Mouse (Mus musculus): ENCODE measurements around the gene Rnf216. TPM values are rescaled to one million over a fixed set of nuclear protein-coding genes. Genes with fewer than 3 reads are reported as not detected.
A peak's percentile ranks its signal among the peaks of the same experiment; 100 is the strongest.

Rnf216 gene
- polyA plus RNA-seq (2012; fragmentation: generic; extraction: Trizol): 12.2 TPM
- long read RNA-seq, experiment 1, full-length matches to known transcripts: 1 of 16 reads
- long read RNA-seq, experiment 1, partial matches to known transcripts: 0 of 16 reads
- long read RNA-seq, experiment 1, other reads (novel, unspliced or antisense): 15 of 16 reads
- long read RNA-seq, experiment 2, full-length matches to known transcripts: 67 of 108 reads
- long read RNA-seq, experiment 2, partial matches to known transcripts: 12 of 108 reads
- long read RNA-seq, experiment 2, other reads (novel, unspliced or antisense): 29 of 108 reads

DNA sequence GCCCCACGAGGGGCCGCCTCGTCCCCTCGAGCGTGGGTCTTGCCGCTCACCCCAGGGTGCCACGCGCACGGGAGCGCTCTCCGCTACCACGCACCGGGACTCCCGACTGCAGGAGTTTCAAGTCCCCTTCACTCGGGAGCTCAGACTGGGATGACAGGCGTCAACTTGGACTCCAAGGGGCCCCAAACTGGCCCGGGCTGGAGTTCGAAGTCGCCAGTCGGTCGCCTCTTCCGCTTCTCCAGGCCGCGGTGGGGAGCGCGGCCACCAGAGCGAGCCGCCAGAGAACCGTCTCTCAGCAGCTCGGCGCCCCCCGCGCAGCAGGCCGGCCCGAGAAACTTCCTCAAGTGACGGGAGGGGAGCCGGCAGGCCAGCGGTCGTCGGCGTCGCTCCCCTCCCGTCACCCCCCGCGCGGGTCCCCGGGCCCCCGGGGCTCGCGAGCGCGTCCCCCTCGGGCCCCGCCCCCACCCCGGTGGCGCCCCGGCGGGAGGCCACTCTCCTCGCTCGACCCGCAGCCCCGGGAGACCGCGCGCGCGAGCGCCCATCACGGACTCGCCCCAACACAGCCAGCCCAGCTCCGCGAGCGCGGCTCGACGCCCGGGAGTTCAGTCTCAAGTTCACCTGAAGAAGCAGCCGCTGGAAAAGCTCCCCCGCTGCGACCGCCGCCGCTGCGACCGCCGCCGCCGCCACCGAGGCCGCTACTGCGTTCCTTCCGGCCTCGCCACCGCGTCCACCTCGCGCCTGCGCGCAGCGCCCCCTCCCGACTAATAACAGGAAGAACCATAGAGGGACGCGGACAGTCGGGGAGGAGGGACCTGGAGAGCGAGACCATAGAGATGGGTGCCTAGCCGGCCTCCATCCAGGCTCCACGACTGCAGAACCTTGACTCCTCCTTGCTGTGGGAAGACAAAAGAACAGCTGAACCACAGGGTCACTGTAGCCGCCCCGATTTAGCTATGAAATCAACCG, at the start of gene Rnf216:
Rnf216 (minus strand) TSS at position 714 of the 966 bp plus-strand sequence.
- TF ChIP-seq MAX (IDR thresholded peaks at IDR 0.05): no peak
- TF ChIP-seq CTCF (IDR thresholded peaks at IDR 0.05; ENCODE audit: control insufficient read depth, insufficient read depth, insufficient read length): peak; percentile 82
- peak within 1 kb of the TSS; percentile 80 for H3ac ChIP-seq (ENCODE audit: control insufficient read depth, insufficient read length, low read depth)

DNA sequence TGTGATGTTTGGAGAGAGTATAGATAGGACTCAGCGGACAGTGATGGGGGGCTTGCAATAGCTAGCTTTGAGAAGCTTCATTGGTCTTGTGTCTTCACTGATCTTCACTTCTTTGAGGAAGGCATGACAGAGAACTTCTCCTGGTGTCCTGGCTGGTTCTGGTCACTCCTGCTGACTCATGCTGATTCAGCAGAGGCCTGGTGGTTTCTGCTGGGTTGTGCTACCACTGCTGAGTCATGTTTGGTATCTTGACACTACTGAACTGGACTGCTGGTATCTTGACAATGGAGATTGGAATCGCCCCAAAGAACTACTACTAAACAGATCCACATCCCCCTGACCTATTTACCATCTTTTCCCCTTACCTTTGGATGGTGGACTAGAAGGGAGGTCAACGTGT, 42.7 kb upstream of the Rnf216 start:
- Histone ChIP-seq H3K36me3 (ENCODE audit: control insufficient read depth, insufficient read depth) (no peaks in the 10 kb centered on the region), H3K79me3 (ENCODE audit: low read depth) (no peaks in the 10 kb centered on the region), H3K27me3 (ENCODE audit: control insufficient read depth, insufficient read depth, insufficient read length) (peaks cover 10% of the 10 kb centered on the region), H3K79me2 (ENCODE audit: control insufficient read depth, insufficient read depth) (no peaks in the 10 kb centered on the region), H3ac (ENCODE audit: control insufficient read depth, insufficient read length, low read depth) (no peak overlapping the region), H3K4me3 (ENCODE audit: insufficient read depth, poor library complexity, severe bottlenecking) (no peak overlapping the region)
- TF ChIP-seq MYOD1 (IDR thresholded peaks at IDR 0.05; ENCODE audit: control insufficient read depth, insufficient read length, low read depth): no peak
- no peak for TF ChIP-seq MAX (IDR thresholded peaks at IDR 0.05)
- no peak for TF ChIP-seq USF1 (IDR thresholded peaks at IDR 0.05; ENCODE audit: low read depth)
- TF ChIP-seq FOSL1 (IDR thresholded peaks at IDR 0.05; ENCODE audit: insufficient read depth, low read length, poor library complexity, severe bottlenecking): no peak
- no peak for TF ChIP-seq MYOG (IDR thresholded peaks at IDR 0.05; ENCODE audit: control insufficient read depth, extremely low read depth, insufficient read length)
- TF ChIP-seq CEBPB (IDR thresholded peaks at IDR 0.05; ENCODE audit: low read depth): no peak
- TF ChIP-seq CTCF (IDR thresholded peaks at IDR 0.05; ENCODE audit: control insufficient read depth, insufficient read depth, insufficient read length): no peak

More for the DNA sequence above, at the start of gene Rnf216:
- Histone ChIP-seq H3K79me2 (ENCODE audit: control insufficient read depth, insufficient read depth) (peaks cover 53% of the 10 kb centered on the region), H3K4me3 (ENCODE audit: insufficient read depth, poor library complexity, severe bottlenecking) (peak within 1 kb of the TSS; percentile 64), H3K27me3 (ENCODE audit: control insufficient read depth, insufficient read depth, insufficient read length) (no peaks in the 10 kb centered on the region), H3K79me3 (ENCODE audit: low read depth) (peaks cover 38% of the 10 kb centered on the region), H3K36me3 (ENCODE audit: control insufficient read depth, insufficient read depth) (peaks cover 3% of the 10 kb centered on the region)

DNA sequence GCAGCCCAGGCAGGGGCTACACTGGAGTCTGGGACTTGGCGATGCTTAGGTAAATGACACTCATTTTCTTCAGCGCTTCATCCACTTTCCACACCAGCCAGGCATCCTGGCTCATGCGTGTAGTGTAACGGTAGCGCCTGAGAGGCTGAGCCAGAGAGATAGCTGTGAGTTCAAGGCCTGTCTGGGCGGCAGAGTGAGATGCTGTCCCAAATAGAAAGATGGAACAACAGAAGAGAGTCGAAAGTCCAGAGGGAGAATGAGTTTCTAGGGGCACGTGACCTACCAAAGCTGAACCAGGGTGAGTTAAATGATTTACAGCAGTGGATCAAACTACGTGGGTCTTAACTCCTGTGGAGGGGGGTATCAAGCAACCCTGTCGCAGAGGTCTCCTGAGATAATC, 41.0 kb upstream of the Rnf216 start:
- no peak for TF ChIP-seq FOSL1 (IDR thresholded peaks at IDR 0.05; ENCODE audit: insufficient read depth, low read length, poor library complexity, severe bottlenecking)
- TF ChIP-seq MAX (IDR thresholded peaks at IDR 0.05): no peak
- TF ChIP-seq CTCF (IDR thresholded peaks at IDR 0.05; ENCODE audit: control insufficient read depth, insufficient read depth, insufficient read length): no peak
- TF ChIP-seq MYOG (IDR thresholded peaks at IDR 0.05; ENCODE audit: control insufficient read depth, extremely low read depth, insufficient read length): no peak
- TF ChIP-seq CEBPB (IDR thresholded peaks at IDR 0.05; ENCODE audit: low read depth): no peak
- TF ChIP-seq USF1 (IDR thresholded peaks at IDR 0.05; ENCODE audit: low read depth): no peak
- no peak for TF ChIP-seq MYOD1 (IDR thresholded peaks at IDR 0.05; ENCODE audit: control insufficient read depth, insufficient read length, low read depth)
- Histone ChIP-seq H3K4me3 (ENCODE audit: insufficient read depth, poor library complexity, severe bottlenecking) (no peak overlapping the region), H3ac (ENCODE audit: control insufficient read depth, insufficient read length, low read depth) (no peak overlapping the region), H3K27me3 (ENCODE audit: control insufficient read depth, insufficient read depth, insufficient read length) (peaks cover 10% of the 10 kb centered on the region), H3K36me3 (ENCODE audit: control insufficient read depth, insufficient read depth) (no peaks in the 10 kb centered on the region), H3K79me3 (ENCODE audit: low read depth) (no peaks in the 10 kb centered on the region), H3K79me2 (ENCODE audit: control insufficient read depth, insufficient read depth) (no peaks in the 10 kb centered on the region)

DNA sequence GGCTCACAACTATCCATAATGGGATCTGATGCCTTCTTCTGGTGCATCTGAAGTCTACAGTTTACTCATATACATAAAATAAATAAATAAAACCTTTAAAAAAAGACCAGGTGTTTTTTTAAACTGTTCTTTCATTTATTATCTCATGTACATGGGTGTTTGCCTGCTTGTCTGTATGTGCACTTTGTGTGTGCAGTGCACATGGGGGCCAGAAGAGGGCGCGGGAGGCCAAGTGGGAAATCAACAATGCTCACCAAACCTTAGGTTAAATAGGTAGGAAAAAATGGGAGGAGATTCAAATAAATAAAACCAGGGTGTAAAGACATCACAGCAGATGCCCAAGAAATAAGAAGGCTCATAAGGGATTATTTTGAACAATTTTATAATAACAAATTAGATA, 37.2 kb upstream of the Rnf216 start:
- H3K79me2 ChIP-seq (ENCODE audit: control insufficient read depth, insufficient read depth): no peaks in the 10 kb centered on the region
- TF ChIP-seq CTCF (IDR thresholded peaks at IDR 0.05; ENCODE audit: control insufficient read depth, insufficient read depth, insufficient read length): no peak
- TF ChIP-seq MYOD1 (IDR thresholded peaks at IDR 0.05; ENCODE audit: control insufficient read depth, insufficient read length, low read depth): no peak
- no peak for TF ChIP-seq CEBPB (IDR thresholded peaks at IDR 0.05; ENCODE audit: low read depth)
- no peak for TF ChIP-seq FOSL1 (IDR thresholded peaks at IDR 0.05; ENCODE audit: insufficient read depth, low read length, poor library complexity, severe bottlenecking)
- no peak for TF ChIP-seq USF1 (IDR thresholded peaks at IDR 0.05; ENCODE audit: low read depth)
- TF ChIP-seq MAX (IDR thresholded peaks at IDR 0.05): no peak
- no peak for TF ChIP-seq MYOG (IDR thresholded peaks at IDR 0.05; ENCODE audit: control insufficient read depth, extremely low read depth, insufficient read length)
- no peak overlapping the region for H3K4me3 ChIP-seq (ENCODE audit: insufficient read depth, poor library complexity, severe bottlenecking)
- no peak overlapping the region for H3ac ChIP-seq (ENCODE audit: control insufficient read depth, insufficient read length, low read depth)
- H3K79me3 ChIP-seq (ENCODE audit: low read depth): no peaks in the 10 kb centered on the region
- no peaks in the 10 kb centered on the region for H3K36me3 ChIP-seq (ENCODE audit: control insufficient read depth, insufficient read depth)
- H3K27me3 ChIP-seq (ENCODE audit: control insufficient read depth, insufficient read depth, insufficient read length): no peaks in the 10 kb centered on the region

DNA sequence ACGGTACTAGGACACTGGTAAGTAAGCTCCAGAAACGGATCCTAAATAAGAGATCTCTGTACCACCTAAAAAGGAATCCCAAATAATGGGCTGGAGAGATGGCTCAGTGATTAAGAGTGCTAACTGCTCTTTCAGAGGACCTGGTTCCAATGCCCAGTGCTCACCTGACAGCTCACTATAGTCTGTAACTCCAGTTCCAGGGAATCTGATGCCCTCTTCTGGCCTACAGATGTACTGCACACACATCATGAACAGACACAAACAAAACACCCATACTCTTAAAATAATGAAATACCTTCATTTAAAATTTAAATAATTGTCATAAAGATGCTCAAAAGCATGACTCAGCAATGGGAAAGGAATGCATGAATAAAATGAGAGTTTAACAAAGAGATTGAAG, 36.7 kb upstream of the Rnf216 start:
- Histone ChIP-seq H3K79me3 (ENCODE audit: low read depth) (no peaks in the 10 kb centered on the region), H3ac (ENCODE audit: control insufficient read depth, insufficient read length, low read depth) (no peak overlapping the region), H3K27me3 (ENCODE audit: control insufficient read depth, insufficient read depth, insufficient read length) (no peaks in the 10 kb centered on the region), H3K79me2 (ENCODE audit: control insufficient read depth, insufficient read depth) (no peaks in the 10 kb centered on the region), H3K4me3 (ENCODE audit: insufficient read depth, poor library complexity, severe bottlenecking) (no peak overlapping the region), H3K36me3 (ENCODE audit: control insufficient read depth, insufficient read depth) (no peaks in the 10 kb centered on the region)
- no peak for TF ChIP-seq MYOD1 (IDR thresholded peaks at IDR 0.05; ENCODE audit: control insufficient read depth, insufficient read length, low read depth)
- no peak for TF ChIP-seq MAX (IDR thresholded peaks at IDR 0.05)
- no peak for TF ChIP-seq MYOG (IDR thresholded peaks at IDR 0.05; ENCODE audit: control insufficient read depth, extremely low read depth, insufficient read length)
- no peak for TF ChIP-seq CTCF (IDR thresholded peaks at IDR 0.05; ENCODE audit: control insufficient read depth, insufficient read depth, insufficient read length)

Data from C2C12 (cell line).